Mouse (Mus musculus): ENCODE data around the gene Mgarp. TPM values are rescaled to one million over a fixed set of nuclear protein-coding genes. Genes with fewer than 3 reads are reported as not detected.
"Not testable (repeated sequence)": the region's sequence is repeated elsewhere in the genome, so short reads cannot be mapped to it uniquely, and the experiment has no call there.

Mgarp gene
- 0.41 and 0.59 TPM in 2 replicates for polyA plus RNA-seq (2015; fragmentation: Nextera tagmentation; extraction: Ambion mirVana)

DNA sequence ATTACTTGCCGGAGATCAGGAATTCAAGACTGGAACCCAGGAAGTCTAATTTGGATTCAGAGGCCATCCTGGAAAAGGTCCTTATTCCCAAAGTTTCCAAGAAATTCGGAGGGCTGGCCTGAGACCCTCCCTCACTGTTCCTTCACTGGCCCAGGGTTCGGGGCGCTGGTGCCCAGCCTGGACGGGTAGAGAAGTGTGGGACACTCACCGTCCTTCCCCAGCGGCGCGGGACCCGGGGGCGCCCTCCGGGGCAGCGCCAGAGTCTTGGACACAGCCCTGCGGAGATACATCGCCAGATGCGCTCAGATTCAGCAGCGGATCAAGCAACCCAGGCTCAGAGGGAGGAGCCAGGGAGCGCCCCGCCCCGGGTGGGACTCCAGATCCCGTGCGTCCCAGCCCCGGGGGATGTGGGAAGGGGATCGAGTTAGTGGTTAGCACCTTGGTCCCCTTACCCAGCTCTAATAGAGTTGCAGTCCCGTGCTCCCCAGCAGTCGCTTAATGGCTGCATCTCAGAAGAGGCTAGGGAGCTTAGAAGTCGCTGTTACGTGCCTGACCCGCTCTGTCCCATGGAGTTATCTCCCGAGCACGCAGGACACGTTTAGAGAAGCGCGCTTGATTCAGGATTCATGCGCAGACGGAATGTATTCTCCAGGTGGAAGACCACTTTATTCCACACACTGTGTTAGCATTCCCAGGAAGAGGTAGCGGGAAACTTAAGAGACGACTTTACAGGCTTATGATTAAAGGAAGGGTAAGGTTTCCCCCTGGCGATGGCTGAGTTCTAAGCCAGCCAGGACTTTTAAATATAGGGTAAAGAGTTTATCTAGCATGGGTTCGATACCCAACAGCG lies at the start of gene Mgarp:
Gene Mgarp, minus strand, starts transcription at position 520 of the 850 bp plus-strand sequence.
- Histone ChIP-seq H3K27ac (ENCODE audit: low read depth, low read length) (no peak within 1 kb of the TSS), H3K27me3 (replicated peaks; ENCODE audit: control insufficient read depth, insufficient read depth, low read length) (no peaks in the 10 kb centered on the region), H3K9me3 (ENCODE audit: control insufficient read depth) (no peaks in the 10 kb centered on the region), H3K4me3 (ENCODE audit: low read depth, low read length) (peak within 1 kb of the TSS; percentile 51), H3K36me3 (ENCODE audit: control insufficient read depth, insufficient read depth) (no peaks in the 10 kb centered on the region), H3K4me2 (replicated peaks; ENCODE audit: low read depth) (peak within 1 kb of the TSS; percentile 70), H3K9ac (ENCODE audit: low read depth, low read length) (0 out of 2 replicates have a peak within 1 kb of the TSS, but pooled peaks have one; percentile 17), H3K4me1 (replicated peaks; ENCODE audit: control insufficient read depth, insufficient read depth, low read length) (no peaks in the 10 kb centered on the region)
- 3% methylated on average over 41 of the region's 41 CpGs for WGBS
- peak; percentile 44; the same call in 1 of the 2 replicates for ATAC-seq
- TF ChIP-seq CTCF (IDR thresholded peaks at IDR 0.05; ENCODE audit: low read depth), result peak; percentile 56

DNA sequence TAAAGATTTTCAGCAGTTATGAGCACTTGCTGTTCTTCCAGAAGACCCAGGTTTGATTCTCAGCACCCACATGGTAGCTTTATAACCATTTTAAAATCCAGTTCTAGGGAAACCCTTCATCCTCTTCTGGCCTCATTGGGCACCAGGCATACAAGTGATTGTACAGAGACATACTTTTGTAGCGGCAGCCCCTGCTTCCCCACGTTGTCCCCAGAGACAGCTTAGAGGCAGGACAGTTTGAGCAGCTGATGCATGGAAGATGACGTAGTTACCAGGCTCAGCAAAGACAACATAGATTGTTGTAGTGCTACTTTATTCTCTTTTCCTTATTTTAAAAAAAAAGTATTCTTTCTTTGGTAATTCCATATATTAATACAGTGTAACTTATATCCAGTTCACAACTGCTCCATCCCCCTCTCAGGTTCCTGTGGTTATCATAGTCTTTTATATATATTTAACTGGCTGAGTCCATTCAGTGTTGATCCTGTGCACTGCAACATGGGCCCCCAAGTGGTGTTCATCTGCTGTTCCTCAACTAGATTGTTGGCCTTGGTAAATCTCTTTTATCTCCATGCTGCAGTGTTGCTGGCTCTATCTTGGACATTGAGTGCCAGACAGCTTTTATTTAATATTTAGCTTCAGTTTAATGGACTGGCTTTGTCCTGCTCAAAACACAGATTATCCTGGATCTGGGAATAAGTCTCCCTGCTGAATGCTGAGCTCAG lies 38.5 kb upstream of the Mgarp start:
- Histone ChIP-seq H3K4me1 (replicated peaks; ENCODE audit: control insufficient read depth, insufficient read depth, low read length) (no peaks in the 10 kb centered on the region), H3K9ac (ENCODE audit: low read depth, low read length) (no peak overlapping the region), H3K9me3 (ENCODE audit: control insufficient read depth) (no peaks in the 10 kb centered on the region), H3K4me2 (replicated peaks; ENCODE audit: low read depth) (no peak overlapping the region), H3K4me3 (ENCODE audit: low read depth, low read length) (no peak overlapping the region), H3K27ac (ENCODE audit: low read depth, low read length) (no peak overlapping the region), H3K27me3 (replicated peaks; ENCODE audit: control insufficient read depth, insufficient read depth, low read length) (no peaks in the 10 kb centered on the region), H3K36me3 (ENCODE audit: control insufficient read depth, insufficient read depth) (peaks cover 5% of the 10 kb centered on the region; the same call in 1 of the 2 replicates)
- TF ChIP-seq CTCF (IDR thresholded peaks at IDR 0.05; ENCODE audit: low read depth), result no peak
- ATAC-seq, result no peak
- 89% methylated on average over 3 of the region's 3 CpGs for WGBS

DNA sequence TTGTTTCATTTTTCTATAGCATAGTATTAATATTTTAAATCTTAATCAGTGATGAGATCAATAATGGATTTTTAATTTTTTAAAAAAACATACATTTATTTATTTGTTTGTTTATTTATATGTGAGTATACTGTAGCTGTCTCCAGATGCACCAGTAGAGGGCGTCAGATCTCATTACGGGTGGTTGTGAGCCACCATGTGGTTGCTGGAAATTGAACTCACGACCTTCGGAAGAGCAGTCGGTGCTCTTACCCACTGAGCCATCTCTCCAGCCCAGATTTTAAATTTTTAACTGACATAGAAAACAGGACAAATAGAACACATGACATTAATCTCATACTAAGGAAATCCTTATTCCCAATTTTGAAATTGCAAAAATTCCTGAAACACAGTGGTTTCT lies 37.8 kb upstream of the Mgarp start:
- H3K4me1 ChIP-seq (replicated peaks; ENCODE audit: control insufficient read depth, insufficient read depth, low read length); H3K9ac ChIP-seq (ENCODE audit: low read depth, low read length); H3K9me3 ChIP-seq (ENCODE audit: control insufficient read depth); H3K4me2 ChIP-seq (replicated peaks; ENCODE audit: low read depth); H3K27ac ChIP-seq (ENCODE audit: low read depth, low read length); H3K27me3 ChIP-seq (replicated peaks; ENCODE audit: control insufficient read depth, insufficient read depth, low read length); H3K4me3 ChIP-seq (ENCODE audit: low read depth, low read length); ATAC-seq; H3K36me3 ChIP-seq (ENCODE audit: control insufficient read depth, insufficient read depth): not testable (repeated sequence)
- WGBS, result 86% methylated on average over 5 of the region's 5 CpGs

DNA sequence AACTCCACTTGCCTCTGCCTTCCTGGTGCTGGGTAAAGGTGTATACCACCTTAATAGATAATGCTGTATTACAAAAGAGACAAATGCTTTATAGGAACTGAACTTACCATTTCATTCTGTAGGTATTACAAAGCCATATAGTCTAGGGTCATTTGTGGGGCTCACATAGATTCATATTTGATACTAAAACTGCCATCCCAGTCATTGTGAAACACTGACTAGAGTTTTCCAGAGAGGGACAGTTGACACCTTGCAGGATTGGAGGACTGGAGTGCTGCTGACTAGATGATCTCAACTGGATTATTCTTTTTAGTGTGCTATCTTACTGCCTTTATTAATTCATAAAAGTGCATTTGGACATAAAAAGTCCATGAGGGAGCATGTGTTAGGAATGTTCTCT lies 28.9 kb upstream of the Mgarp start:
- ATAC-seq, result no peak
- no peak overlapping the region for H3K4me3 ChIP-seq (ENCODE audit: low read depth, low read length)
- H3K9ac ChIP-seq (ENCODE audit: low read depth, low read length), result no peak overlapping the region
- no peaks in the 10 kb centered on the region for H3K36me3 ChIP-seq (ENCODE audit: control insufficient read depth, insufficient read depth)
- TF ChIP-seq CTCF (IDR thresholded peaks at IDR 0.05; ENCODE audit: low read depth), result no peak
- no peak overlapping the region for H3K4me2 ChIP-seq (replicated peaks; ENCODE audit: low read depth)
- no peaks in the 10 kb centered on the region for H3K27me3 ChIP-seq (replicated peaks; ENCODE audit: control insufficient read depth, insufficient read depth, low read length)
- no peaks in the 10 kb centered on the region for H3K9me3 ChIP-seq (ENCODE audit: control insufficient read depth)
- H3K4me1 ChIP-seq (replicated peaks; ENCODE audit: control insufficient read depth, insufficient read depth, low read length), result no peaks in the 10 kb centered on the region
- H3K27ac ChIP-seq (ENCODE audit: low read depth, low read length), result no peak overlapping the region

DNA sequence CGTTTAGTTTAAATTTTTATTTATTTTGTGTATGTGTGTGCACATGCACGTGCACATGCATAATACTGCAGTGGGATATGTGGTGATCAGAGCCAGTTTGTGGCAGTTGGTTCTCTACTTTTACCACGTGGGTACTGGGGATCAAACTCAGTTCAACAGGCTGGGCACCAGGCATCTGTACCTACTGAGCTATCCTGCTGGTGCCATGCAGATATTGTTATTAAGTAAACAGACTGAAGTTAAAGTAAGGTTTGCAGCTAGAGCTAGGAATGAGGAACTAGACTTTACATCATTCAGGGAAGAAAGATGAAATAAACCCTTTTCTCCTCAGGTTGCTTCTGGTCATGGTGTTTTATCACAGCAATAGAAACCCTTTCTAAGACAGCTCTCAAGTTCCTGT lies 25.4 kb upstream of the Mgarp start:
- Histone ChIP-seq H3K27me3 (replicated peaks; ENCODE audit: control insufficient read depth, insufficient read depth, low read length) (no peaks in the 10 kb centered on the region), H3K9ac (ENCODE audit: low read depth, low read length) (no peak overlapping the region), H3K4me1 (replicated peaks; ENCODE audit: control insufficient read depth, insufficient read depth, low read length) (0 out of 2 replicates have a peak, but pooled peaks cover 7% of the 10 kb centered on the region), H3K36me3 (ENCODE audit: control insufficient read depth, insufficient read depth) (no peaks in the 10 kb centered on the region), H3K4me3 (ENCODE audit: low read depth, low read length) (no peak overlapping the region), H3K4me2 (replicated peaks; ENCODE audit: low read depth) (no peak overlapping the region), H3K9me3 (ENCODE audit: control insufficient read depth) (no peaks in the 10 kb centered on the region), H3K27ac (ENCODE audit: low read depth, low read length) (no peak overlapping the region)
- peak; percentile 28; the same call in 1 of the 2 replicates for ATAC-seq
- WGBS, result 55% methylated on average over 3 of the region's 3 CpGs
- no peak for TF ChIP-seq CTCF (IDR thresholded peaks at IDR 0.05; ENCODE audit: low read depth)

DNA sequence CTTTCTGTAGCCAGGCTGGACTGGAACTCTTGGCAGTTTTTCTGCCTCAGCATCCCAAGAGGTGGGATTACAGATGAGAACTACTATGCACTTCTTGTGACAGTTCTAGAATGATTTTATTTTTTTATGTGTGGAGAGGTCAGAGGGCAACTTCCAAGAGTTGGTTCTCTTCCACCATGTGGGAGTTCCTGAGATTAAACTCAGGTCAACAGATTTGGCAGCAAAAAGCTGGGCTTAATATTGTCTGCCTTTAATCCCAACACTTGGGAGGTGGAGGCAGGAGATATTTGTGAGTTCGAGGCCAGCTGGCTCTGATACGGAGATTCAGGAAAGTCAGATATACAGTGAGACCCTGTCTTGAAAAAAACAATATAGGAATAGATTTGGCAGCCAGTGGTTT lies 21.4 kb upstream of the Mgarp start:
- Histone ChIP-seq H3K4me1 (replicated peaks; ENCODE audit: control insufficient read depth, insufficient read depth, low read length) (peaks cover 13% of the 10 kb centered on the region; the same call in 1 of the 2 replicates), H3K9ac (ENCODE audit: low read depth, low read length) (no peak overlapping the region), H3K27me3 (replicated peaks; ENCODE audit: control insufficient read depth, insufficient read depth, low read length) (no peaks in the 10 kb centered on the region), H3K9me3 (ENCODE audit: control insufficient read depth) (no peaks in the 10 kb centered on the region), H3K36me3 (ENCODE audit: control insufficient read depth, insufficient read depth) (no peaks in the 10 kb centered on the region), H3K27ac (ENCODE audit: low read depth, low read length) (no peak overlapping the region), H3K4me2 (replicated peaks; ENCODE audit: low read depth) (no peak overlapping the region), H3K4me3 (ENCODE audit: low read depth, low read length) (no peak overlapping the region)
- WGBS, result 52% methylated on average over 2 of the region's 2 CpGs
- no peak for ATAC-seq
- no peak for TF ChIP-seq CTCF (IDR thresholded peaks at IDR 0.05; ENCODE audit: low read depth)
